30 mouse cellular contexts compared by ENCODE assay signal in the genomic region with DNA sequence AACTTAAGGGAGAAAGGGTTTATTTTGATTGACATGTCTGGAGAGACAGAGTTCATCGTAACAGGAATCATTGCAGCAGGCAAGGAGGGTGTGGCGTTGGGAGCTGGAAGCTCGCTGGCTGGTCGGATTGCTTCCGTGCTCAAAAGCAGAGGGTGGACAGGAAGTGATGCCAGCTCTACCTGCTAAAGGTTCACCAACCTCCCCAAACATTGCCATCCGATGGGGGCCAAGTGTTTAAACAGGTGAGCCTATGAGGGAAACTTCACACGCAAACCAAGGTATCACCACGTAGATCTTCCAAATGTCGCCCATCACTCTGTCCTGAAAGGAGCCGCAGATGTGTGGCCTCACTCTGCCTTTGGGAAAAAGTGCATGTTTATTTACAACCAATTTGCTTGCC.
"Had no signal": no experiment of that assay in that cellular context is flagged by ENCODE, and none has a peak within 500 bp of the region (broad histone marks: within the 10 kb centered on the region; RNA-seq: fewer than 3 reads in every experiment).

No protein-coding gene starts in this region.

- H3K27ac ChIP-seq: limb, embryonic 12.5 days; limb, embryonic 13.5 days; limb, embryonic 15.5 days; liver, embryonic 12.5 days; liver, embryonic 13.5 days; liver, embryonic 14.5 days; liver, embryonic 15.5 days; lung, embryonic 15.5 days; macrophage; midbrain, embryonic 10.5 days; midbrain, embryonic 12.5 days; midbrain, embryonic 13.5 days; midbrain, embryonic 15.5 days had no signal

- H3K9ac ChIP-seq: limb, embryonic 12.5 days; limb, embryonic 13.5 days; limb, embryonic 15.5 days; liver, embryonic 12.5 days; liver, embryonic 13.5 days; liver, embryonic 14.5 days; liver, embryonic 15.5 days; liver, postnatal 0 days; lung, embryonic 14.5 days; lung, embryonic 15.5 days; midbrain, embryonic 12.5 days; midbrain, embryonic 13.5 days; midbrain, embryonic 15.5 days had no signal

- H3K9me3 ChIP-seq: limb, embryonic 12.5 days; limb, embryonic 13.5 days; limb, embryonic 15.5 days; liver, embryonic 12.5 days; liver, embryonic 13.5 days; lung, embryonic 15.5 days; midbrain, embryonic 10.5 days; midbrain, embryonic 12.5 days; midbrain, embryonic 13.5 days; midbrain, embryonic 15.5 days had no signal

- ATAC-seq: liver, embryonic 12.5 days; liver, postnatal 0 days; lung, postnatal 0 days; midbrain, embryonic 13.5 days; midbrain, embryonic 15.5 days; midbrain, embryonic 16.5 days had no signal

- H3K4me1 ChIP-seq: limb, embryonic 12.5 days; limb, embryonic 13.5 days; liver, embryonic 12.5 days; liver, embryonic 13.5 days; liver, embryonic 15.5 days; lung, embryonic 15.5 days; megakaryocyte, embryonic 14.5 days; midbrain, embryonic 15.5 days had no signal

- H3K4me3 ChIP-seq: limb, embryonic 12.5 days; limb, embryonic 13.5 days; limb, embryonic 15.5 days; liver, embryonic 12.5 days; liver, embryonic 13.5 days; liver, embryonic 15.5 days; lung, embryonic 15.5 days; midbrain, embryonic 10.5 days; midbrain, embryonic 12.5 days; midbrain, embryonic 13.5 days; midbrain, embryonic 15.5 days; myocyte had no signal

- H3K27me3 ChIP-seq: liver, embryonic 12.5 days; liver, embryonic 13.5 days; liver, embryonic 15.5 days; megakaryocyte, embryonic 14.5 days; midbrain, embryonic 12.5 days; midbrain, embryonic 13.5 days; midbrain, embryonic 15.5 days had no signal

- H3K36me3 ChIP-seq: limb, embryonic 12.5 days; limb, embryonic 13.5 days; limb, embryonic 15.5 days; liver, embryonic 12.5 days; liver, embryonic 13.5 days; liver, embryonic 15.5 days; lung, embryonic 15.5 days; midbrain, embryonic 10.5 days; midbrain, embryonic 12.5 days; midbrain, embryonic 13.5 days; midbrain, embryonic 15.5 days had no signal

- DNase-seq: left cerebral cortex, postnatal 4 days; liver; liver, embryonic 13.5 days; liver, postnatal 0 days; lung, adult 18-20 months; lung, adult 2 months; lung, embryonic 14.5 days; lung, postnatal 10 days; lung, postnatal 14 days; lung, postnatal 36 days; lung, postnatal 4 days; midbrain, embryonic 14.5 days had no signal

- H3K4me2 ChIP-seq: limb, embryonic 12.5 days; limb, embryonic 13.5 days; limb, embryonic 15.5 days; liver, embryonic 11.5 days; liver, embryonic 12.5 days; liver, embryonic 13.5 days; liver, embryonic 15.5 days; lung, embryonic 14.5 days; lung, embryonic 15.5 days; midbrain, embryonic 11.5 days; midbrain, embryonic 12.5 days; midbrain, embryonic 13.5 days; midbrain, embryonic 15.5 days had no signal
